Mouse (Mus musculus) kidney, adult 11 months (tissue): ENCODE data around the gene Itgb3.

Source experiments
- DNase-seq: peaks from one replicate; pipeline ENCODE4 v3.0.0; 2022

Itgb3 gene

GRCm38 (mm10) chr11:104582630-104583364 lies 25.0 kb upstream of the Itgb3 start:
- no peak for DNase-seq

DNA sequence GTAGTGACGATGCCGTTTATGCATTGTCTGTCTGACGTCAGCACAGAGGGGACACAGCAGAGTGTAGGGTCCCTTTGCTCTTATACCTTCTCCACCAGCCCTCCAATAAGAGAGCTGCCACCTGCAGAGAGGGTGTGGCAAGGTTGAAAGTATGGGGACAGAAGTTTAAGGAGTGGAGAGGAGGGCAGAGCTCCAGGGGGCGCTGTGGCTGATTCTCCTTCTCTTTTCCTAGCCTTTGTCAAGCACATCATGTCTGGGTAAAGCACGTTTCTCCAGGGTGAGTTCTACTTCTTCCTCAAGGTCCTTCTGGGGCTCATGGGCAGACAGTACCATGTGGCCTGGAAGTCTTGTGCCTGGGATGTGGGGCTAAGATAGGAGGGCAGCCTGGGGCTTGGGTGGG lies 22.3 kb upstream of the Itgb3 start:
- DNase-seq: no peak

DNA sequence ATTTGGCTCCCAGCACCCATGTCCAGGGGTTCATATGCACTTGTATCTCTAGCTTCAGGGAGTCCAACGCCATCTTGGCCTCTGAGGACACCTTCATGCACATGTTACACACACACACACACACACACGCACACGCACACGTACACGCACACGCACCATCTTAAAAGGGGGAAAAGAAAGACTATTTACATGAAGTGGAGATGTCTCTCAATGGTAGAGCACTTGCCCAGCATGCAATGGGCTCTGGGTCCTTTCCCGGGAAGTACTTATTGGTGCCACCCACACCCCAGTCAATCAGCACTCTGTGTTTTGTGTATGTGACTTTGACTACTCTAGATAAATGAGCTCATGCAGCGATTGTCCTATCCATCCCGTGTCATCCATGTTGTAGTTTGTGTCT lies 19.9 kb upstream of the Itgb3 start:
- no peak for DNase-seq

- no peak for DNase-seq
Observed at GRCm38 (mm10) chr11:104588513-104588912, 19.3 kb upstream of the Itgb3 start.

GRCm38 (mm10) chr11:104589570-104589969 lies 18.2 kb upstream of the Itgb3 start:
- DNase-seq: no peak

DNA sequence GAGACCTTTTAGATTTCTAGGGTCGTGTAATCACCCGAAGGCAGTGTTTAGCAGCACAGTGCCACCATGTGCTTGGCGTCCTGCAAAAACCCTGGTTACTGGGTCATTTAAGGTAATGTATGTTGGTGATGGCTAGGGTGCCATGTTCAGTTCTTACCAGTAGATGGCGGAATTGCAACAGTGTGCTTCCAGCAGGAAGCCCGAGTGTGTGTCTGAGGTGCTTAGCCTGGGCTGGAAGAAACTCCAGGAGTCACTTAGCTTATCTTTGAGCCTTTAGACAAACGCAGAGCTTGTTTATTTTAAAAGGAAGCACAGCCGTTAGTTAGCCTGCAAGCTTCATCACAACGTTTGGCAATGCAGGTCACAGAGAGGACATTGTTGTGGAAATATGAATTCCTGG lies 17.7 kb upstream of the Itgb3 start:
- peak; percentile 68 for DNase-seq

- DNase-seq: no peak
Observed at GRCm38 (mm10) chr11:104592066-104592835, 15.5 kb upstream of the Itgb3 start.

GRCm38 (mm10) chr11:104596365-104596764 lies 11.4 kb upstream of the Itgb3 start:
- peak; percentile 28 for DNase-seq

DNA sequence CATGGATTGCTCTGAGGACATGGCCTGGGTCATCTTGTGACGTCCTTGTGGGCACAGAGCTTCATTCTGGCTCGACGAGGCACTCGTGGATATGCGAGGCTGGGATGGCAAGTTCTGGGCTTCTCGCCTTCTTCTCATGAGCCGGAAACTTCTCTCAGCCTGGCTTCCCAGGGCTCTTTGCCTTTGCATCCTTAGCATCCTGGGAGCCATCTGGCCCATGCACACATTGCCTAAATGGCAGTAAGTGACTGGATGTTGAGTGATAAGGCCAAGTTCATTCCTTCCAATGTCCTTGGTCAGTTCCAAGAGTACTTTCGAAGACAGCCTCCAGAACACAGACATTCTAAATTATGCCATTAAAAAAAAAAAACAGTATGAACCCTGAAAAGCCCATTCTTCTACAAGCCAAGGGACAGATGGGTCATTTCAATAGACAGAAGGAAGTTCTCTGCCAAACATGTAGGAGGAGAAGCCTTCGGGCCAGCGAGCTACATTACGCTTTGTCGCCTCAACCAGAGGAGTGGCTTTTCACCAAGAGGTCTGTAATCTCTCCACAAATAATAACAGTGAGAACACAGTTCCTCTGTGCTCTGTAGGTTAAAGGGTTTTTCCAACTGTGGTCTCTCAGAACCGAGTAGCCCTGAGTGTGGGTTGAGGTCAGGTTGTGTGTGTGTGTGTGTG lies 8.4 kb upstream of the Itgb3 start:
- DNase-seq: no peak

- no peak for DNase-seq
Observed at GRCm38 (mm10) chr11:104600675-104601074, 7.1 kb upstream of the Itgb3 start.

GRCm38 (mm10) chr11:104604192-104604591 lies 3.6 kb upstream of the Itgb3 start:
- no peak for DNase-seq

DNA sequence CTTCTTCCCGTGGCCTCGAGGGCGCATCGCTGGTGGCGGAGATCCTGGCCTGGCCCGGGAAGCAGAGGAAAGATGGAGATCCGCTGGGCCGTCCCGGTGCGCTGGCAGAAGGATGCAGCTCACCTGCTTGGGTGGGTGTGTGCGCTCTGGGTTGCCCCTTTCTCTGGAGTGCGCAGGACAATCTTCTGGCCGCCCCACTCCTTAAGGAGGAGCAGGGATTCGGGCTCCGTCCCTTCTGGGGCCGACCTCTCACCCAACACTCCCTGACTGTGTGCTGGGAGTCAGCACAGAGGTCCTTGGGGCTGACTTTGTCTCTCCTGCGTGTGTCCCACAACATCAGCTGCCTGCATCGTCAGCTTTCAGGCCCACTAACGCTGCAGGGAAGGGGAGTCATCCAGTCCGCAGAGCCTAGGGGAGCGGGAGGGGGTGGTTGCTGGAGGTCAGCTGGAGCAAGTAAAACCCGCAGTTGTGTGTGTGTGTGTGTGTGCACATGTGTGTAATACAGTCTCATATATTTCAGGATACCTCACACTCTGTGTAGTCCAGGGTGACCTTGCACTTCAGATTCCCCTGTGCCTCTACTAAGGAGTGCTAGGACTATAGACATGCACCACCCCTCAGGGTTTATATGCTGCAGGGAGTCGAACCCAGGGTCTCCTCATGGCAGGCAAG lies 585 bp downstream of the Itgb3 start:
- DNase-seq: no peak

DNA sequence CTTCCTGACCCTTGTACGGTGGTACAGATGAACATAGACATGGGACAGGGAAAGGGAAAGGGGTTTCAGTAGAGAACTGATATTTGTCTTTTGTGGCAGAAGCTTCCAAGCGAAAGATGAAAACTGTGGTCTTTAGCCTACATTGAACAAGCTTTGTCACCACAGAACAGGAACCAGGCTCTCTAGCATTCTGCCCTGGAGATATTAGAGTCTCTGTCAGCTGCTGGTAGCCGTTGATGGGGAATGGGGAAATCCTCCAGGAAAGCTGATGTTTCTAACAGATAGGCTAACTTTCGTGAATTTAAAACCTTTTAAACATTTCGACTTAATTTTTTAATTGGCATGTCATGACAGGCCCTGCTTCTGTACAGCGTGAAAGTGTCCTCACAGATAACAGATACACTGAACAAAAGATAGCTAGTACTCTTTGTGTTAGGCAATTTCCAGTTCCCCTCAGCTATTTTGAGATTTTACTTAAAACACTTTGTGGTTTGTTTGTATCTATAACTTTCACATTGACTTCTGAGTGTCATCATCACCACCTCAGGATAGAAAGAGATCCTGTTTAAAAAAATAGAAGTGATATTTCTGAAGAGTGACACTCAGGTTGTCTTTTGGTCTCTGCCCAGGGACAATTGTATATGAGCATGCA lies 1.4 kb downstream of the Itgb3 start:
- DNase-seq: no peak

DNA sequence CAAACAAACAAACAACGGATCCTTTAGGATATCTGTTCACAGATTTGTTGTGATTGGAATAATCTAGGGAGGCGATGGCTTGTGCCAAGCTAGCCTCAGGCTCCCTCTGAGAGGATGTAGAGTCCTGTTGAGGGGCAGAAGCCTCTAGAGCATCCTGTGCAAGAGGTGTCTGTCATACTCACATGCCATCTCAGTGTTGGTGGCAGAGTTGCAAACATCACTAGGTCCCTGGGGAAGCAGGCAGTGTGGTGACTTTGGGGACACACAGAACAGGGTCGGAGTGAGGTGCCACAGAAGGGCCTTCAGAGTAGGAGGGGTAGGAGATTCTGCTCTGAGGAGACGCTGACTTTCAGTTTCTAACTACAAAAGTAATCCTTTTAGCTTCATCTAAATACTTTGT lies 1.9 kb downstream of the Itgb3 start:
- DNase-seq: no peak

GRCm38 (mm10) chr11:104611579-104612151 lies 3.9 kb downstream of the Itgb3 start:
- peak; percentile 51 for DNase-seq

DNA sequence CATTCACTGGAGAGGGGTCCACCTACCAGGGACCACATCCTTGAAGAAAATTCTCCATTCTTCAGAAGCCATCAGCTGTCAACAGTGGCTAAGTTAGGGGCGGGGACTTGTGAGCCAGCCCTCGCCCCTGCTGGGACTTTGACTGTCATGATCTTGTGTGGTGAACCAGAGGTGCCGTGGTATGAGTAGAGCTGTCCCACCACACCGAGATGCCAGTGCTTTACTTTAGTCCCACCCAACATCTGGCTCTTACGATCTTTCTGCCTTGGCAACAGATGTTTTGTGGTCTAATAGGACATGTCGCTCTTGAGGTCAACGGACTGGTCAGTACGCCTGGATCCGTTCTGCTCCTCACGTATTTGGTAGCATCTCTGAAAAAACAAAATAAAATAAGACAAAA lies 5.8 kb downstream of the Itgb3 start:
- DNase-seq: no peak

DNA sequence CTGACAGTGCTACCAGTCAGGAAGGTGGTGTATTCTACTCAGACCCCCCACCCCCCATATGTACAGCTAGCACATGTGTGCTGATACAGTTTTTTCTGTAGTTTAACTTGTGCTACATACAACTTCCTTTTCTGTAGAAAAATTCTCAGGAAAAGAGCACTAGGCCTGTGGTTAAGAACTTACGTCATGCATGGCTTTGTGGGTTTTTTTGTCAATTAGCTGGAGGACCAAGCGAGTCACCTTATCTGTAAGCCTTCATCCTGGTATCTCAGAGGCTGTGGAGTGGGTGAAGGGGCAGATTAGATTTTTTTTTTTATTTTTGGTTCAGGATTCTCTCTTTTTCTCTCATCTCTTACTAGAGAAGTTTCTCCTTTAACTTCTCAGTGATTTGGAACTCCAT lies 6.3 kb downstream of the Itgb3 start:
- DNase-seq: no peak

GRCm38 (mm10) chr11:104616182-104616581 lies 8.4 kb downstream of the Itgb3 start:
- DNase-seq: no peak

- DNase-seq: no peak
Observed at GRCm38 (mm10) chr11:104618638-104619076, 10.9 kb downstream of the Itgb3 start.

GRCm38 (mm10) chr11:104619084-104620022 lies 11.6 kb downstream of the Itgb3 start:
- DNase-seq: no peak
